Mouse (Mus musculus): ENCODE results near the gene Tdrd6.

DNA sequence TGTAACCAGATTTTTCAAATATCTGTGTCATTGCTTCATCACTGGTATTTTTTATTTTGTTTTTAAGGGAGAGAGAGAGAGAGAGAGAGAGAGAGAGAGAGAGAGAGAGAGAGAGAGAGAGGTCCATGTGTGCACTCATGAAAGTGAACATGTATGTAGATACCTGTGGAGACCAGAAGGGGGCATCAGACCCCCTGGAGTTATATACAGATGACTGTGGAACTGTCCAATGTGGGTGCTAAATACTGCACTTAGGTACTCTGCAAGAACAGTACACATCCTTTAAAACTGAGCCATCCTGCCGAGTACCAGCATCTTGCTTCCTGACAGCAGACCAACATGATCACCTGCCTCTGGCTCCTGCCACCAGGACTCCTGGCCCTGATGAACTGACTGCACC, 46.1 kb upstream of the Tdrd6 start:
- TF ChIP-seq CTCF (IDR thresholded peaks at IDR 0.05): peak; percentile 35
- no peak for TF ChIP-seq EP300 (IDR thresholded peaks at IDR 0.05)
